Mouse (Mus musculus) cerebellum, postnatal 36 days (tissue): ENCODE results near the gene Celf5.

Experiments used
- DNase-seq, 2 experiments: peaks; one replicate each; pipeline ENCODE4 v3.0.0; 2021 to 2022; ENCODE audit warnings: mixed read lengths in 2 of 2

Gene Celf5

GRCm38 (mm10) chr10:81426897-81427296 lies 55.6 kb downstream of the Celf5 start:
- DNase-seq: peak; percentile 72 to 79

GRCm38 (mm10) chr10:81426081-81426671 lies 56.3 kb downstream of the Celf5 start:
- DNase-seq: peak; percentile 37 to 54

GRCm38 (mm10) chr10:81425236-81425850 lies 57.2 kb downstream of the Celf5 start:
- DNase-seq: peak; percentile 55 to 62

GRCm38 (mm10) chr10:81424246-81425051 lies 58.1 kb downstream of the Celf5 start:
- peak; percentile 90 to 93 for DNase-seq

- peak in 1 of 2 experiments; percentile 15 for DNase-seq
These were observed 58.8 kb downstream of the Celf5 start for GRCm38 (mm10) chr10:81423476-81424245.

GRCm38 (mm10) chr10:81422661-81423217 lies 59.8 kb downstream of the Celf5 start:
- peak in 1 of 2 experiments; percentile 6 for DNase-seq

- DNase-seq: peak; percentile 13 to 16
These were observed 60.3 kb downstream of the Celf5 start for GRCm38 (mm10) chr10:81422191-81422590.

- peak in 1 of 2 experiments; percentile 10 for DNase-seq
These were observed 60.8 kb downstream of the Celf5 start for GRCm38 (mm10) chr10:81421797-81422100.

- DNase-seq: peak; percentile 1 to 9
These were observed 61.3 kb downstream of the Celf5 start for GRCm38 (mm10) chr10:81421041-81421796.

GRCm38 (mm10) chr10:81420191-81420767 lies 62.2 kb downstream of the Celf5 start:
- DNase-seq: peak; percentile 55 to 56

GRCm38 (mm10) chr10:81419111-81419928 lies 63.2 kb downstream of the Celf5 start:
- DNase-seq: peak; percentile 5 to 8

- peak in 1 of 2 experiments; percentile 7 for DNase-seq
These were observed 64.1 kb downstream of the Celf5 start for GRCm38 (mm10) chr10:81418216-81419070.

GRCm38 (mm10) chr10:81417227-81418215 lies 65.0 kb downstream of the Celf5 start:
- DNase-seq: peak in 1 of 2 experiments; percentile 16

- peak; percentile 93 to 97 for DNase-seq
These were observed 65.8 kb downstream of the Celf5 start for GRCm38 (mm10) chr10:81416581-81417226.

- peak; percentile 54 to 59 for DNase-seq
These were observed 66.8 kb downstream of the Celf5 start for GRCm38 (mm10) chr10:81415549-81416310.

- no peak for DNase-seq
These were observed 67.4 kb downstream of the Celf5 start for GRCm38 (mm10) chr10:81415146-81415545.

- DNase-seq: no peak
These were observed 67.8 kb downstream of the Celf5 start for GRCm38 (mm10) chr10:81414682-81415081.
